Mouse (Mus musculus) limb, embryonic 10.5 days (tissue): ENCODE data around the gene Ndel1. TPM values are rescaled to one million over a fixed set of nuclear protein-coding genes. Genes with fewer than 3 reads are reported as not detected.
A peak's percentile ranks its signal among the peaks of the same experiment; 100 is the strongest.

Experiments used
- DNase-seq: peaks from one replicate; pipeline ENCODE4 v3.0.0-alpha.2; 2017; ENCODE audit warnings: low spot score
- H3K27ac ChIP-seq: fragments of 300-500 bp; sonication (generic); 2 replicates; pipeline ENCODE4 v1.5.1; 2016; ENCODE audit warnings: mild to moderate bottlenecking
- H3K27me3 ChIP-seq: fragments of 300-500 bp; sonication (generic); 2 replicates; pipeline ENCODE4 v1.6.1; 2016; ENCODE audit warnings: low read depth, mild to moderate bottlenecking; ENCODE audit not compliant: poor library complexity, severe bottlenecking
- H3K36me3 ChIP-seq: fragments of 300-500 bp; sonication (generic); 2 replicates; pipeline ENCODE4 v1.6.1; 2016; ENCODE audit warnings: mild to moderate bottlenecking, moderate library complexity
- H3K4me1 ChIP-seq: fragments of 300-500 bp; sonication (generic); 2 replicates; pipeline ENCODE4 v1.6.1; 2016
- H3K4me3 ChIP-seq: fragments of 300-500 bp; sonication (generic); 2 replicates; pipeline ENCODE4 v1.5.1; 2016; ENCODE audit warnings: mild to moderate bottlenecking, moderate library complexity
- H3K9me3 ChIP-seq: fragments of 300-500 bp; sonication (generic); replicated peaks from 2 replicates; pipeline ENCODE4 v1.6.1; 2016; ENCODE audit warnings: mild to moderate bottlenecking
- WGBS: fragments of 180-500 bp; shearing (Covaris S2); methylation state at CpG from one replicate; pipeline ENCODE4 v1.1.7; 2016; 5-methylcytosine and 5-hydroxymethylcytosine counted together
- polyA plus RNA-seq: library from polyadenylated mRNA; unstranded; fragments of >200 nt; fragmentation: Nextera tagmentation; extraction: Ambion mirVana; gene quantifications from 2 replicates; pipeline ENCODE4 v1.2.1, GENCODE M21; 2016

Ndel1 gene
- polyA plus RNA-seq, 1 experiment from 2014 or later = 61.8 TPM

GRCm38 (mm10) chr11:68822326-68822725 is 49.3 kb downstream of the Ndel1 start:
- 79% methylated on average over 15 of the region's 15 CpGs for WGBS
- Histone ChIP-seq H3K4me3 (no peak overlapping the region), H3K27ac (no peak overlapping the region)

GRCm38 (mm10) chr11:68819226-68819805 is 52.3 kb downstream of the Ndel1 start:
- H3K4me1 ChIP-seq = no peaks in the 10 kb centered on the region
- H3K4me3 ChIP-seq = no peak overlapping the region
- H3K36me3 ChIP-seq = peaks cover 92% of the 10 kb centered on the region
- WGBS = 96% methylated on average over 14 of the region's 14 CpGs
- no peak for DNase-seq
- H3K9me3 ChIP-seq = no peaks in the 10 kb centered on the region
- no peak overlapping the region for H3K27ac ChIP-seq
- H3K27me3 ChIP-seq = no peaks in the 10 kb centered on the region

More at GRCm38 (mm10) chr11:68822326-68822725, 49.3 kb downstream of the Ndel1 start:
- Histone ChIP-seq H3K9me3 (no peaks in the 10 kb centered on the region), H3K4me1 (no peaks in the 10 kb centered on the region), H3K27me3 (no peaks in the 10 kb centered on the region), H3K36me3 (peaks cover 87% of the 10 kb centered on the region)
- DNase-seq = no peak

- DNase-seq = no peak
- H3K9me3 ChIP-seq = no peaks in the 10 kb centered on the region
- no peaks in the 10 kb centered on the region for H3K4me1 ChIP-seq
- no peaks in the 10 kb centered on the region for H3K27me3 ChIP-seq
- WGBS = 91% methylated on average over 8 of the region's 8 CpGs
- H3K36me3 ChIP-seq = peaks cover 93% of the 10 kb centered on the region
- no peak overlapping the region for H3K4me3 ChIP-seq
- no peak overlapping the region for H3K27ac ChIP-seq
Observed at GRCm38 (mm10) chr11:68818416-68818815, 53.2 kb downstream of the Ndel1 start.

- H3K36me3 ChIP-seq = peaks cover 97% of the 10 kb centered on the region
- no peaks in the 10 kb centered on the region for H3K9me3 ChIP-seq
- no peaks in the 10 kb centered on the region for H3K27me3 ChIP-seq
- DNase-seq = no peak
- no peaks in the 10 kb centered on the region for H3K4me1 ChIP-seq
- H3K27ac ChIP-seq = no peak overlapping the region
- no peak overlapping the region for H3K4me3 ChIP-seq
- WGBS = 86% methylated on average over 9 of the region's 9 CpGs
Observed at GRCm38 (mm10) chr11:68811881-68812577, 59.6 kb downstream of the Ndel1 start.

- no peaks in the 10 kb centered on the region for H3K9me3 ChIP-seq
- DNase-seq = peak; percentile 87
- no peaks in the 10 kb centered on the region for H3K4me1 ChIP-seq
- 36% methylated on average over 6 of the region's 6 CpGs for WGBS
- no peak overlapping the region for H3K4me3 ChIP-seq
- peaks cover 100% of the 10 kb centered on the region for H3K36me3 ChIP-seq
- no peaks in the 10 kb centered on the region for H3K27me3 ChIP-seq
- no peak overlapping the region for H3K27ac ChIP-seq
Observed at GRCm38 (mm10) chr11:68807787-68808186, 63.9 kb downstream of the Ndel1 start.

GRCm38 (mm10) chr11:68805148-68805547 is 66.5 kb downstream of the Ndel1 start:
- DNase-seq = no peak
- Histone ChIP-seq H3K36me3 (peaks cover 100% of the 10 kb centered on the region), H3K27ac (no peak overlapping the region), H3K4me1 (no peaks in the 10 kb centered on the region), H3K27me3 (no peaks in the 10 kb centered on the region), H3K9me3 (no peaks in the 10 kb centered on the region), H3K4me3 (no peak overlapping the region)
- WGBS = 76% methylated on average over 4 of the region's 4 CpGs

- H3K4me1 ChIP-seq = no peaks in the 10 kb centered on the region
- no peaks in the 10 kb centered on the region for H3K9me3 ChIP-seq
- no peaks in the 10 kb centered on the region for H3K27me3 ChIP-seq
- H3K36me3 ChIP-seq = peaks cover 99% of the 10 kb centered on the region
- DNase-seq = no peak
- no peak overlapping the region for H3K4me3 ChIP-seq
- 97% methylated on average over 10 of the region's 10 CpGs for WGBS
- H3K27ac ChIP-seq = no peak overlapping the region
Observed at GRCm38 (mm10) chr11:68798258-68798657, 73.4 kb downstream of the Ndel1 start.

- Histone ChIP-seq H3K4me3 (no peak overlapping the region), H3K36me3 (peaks cover 99% of the 10 kb centered on the region), H3K27ac (no peak overlapping the region), H3K9me3 (no peaks in the 10 kb centered on the region), H3K27me3 (no peaks in the 10 kb centered on the region), H3K4me1 (no peaks in the 10 kb centered on the region)
- WGBS = 93% methylated on average over 9 of the region's 9 CpGs
- no peak for DNase-seq
Observed at GRCm38 (mm10) chr11:68791794-68792193, 79.9 kb downstream of the Ndel1 start.

GRCm38 (mm10) chr11:68790720-68791119 is 80.9 kb downstream of the Ndel1 start:
- H3K27me3 ChIP-seq = no peaks in the 10 kb centered on the region
- no peak overlapping the region for H3K4me3 ChIP-seq
- 91% methylated on average over 10 of the region's 10 CpGs for WGBS
- no peaks in the 10 kb centered on the region for H3K4me1 ChIP-seq
- DNase-seq = no peak
- H3K36me3 ChIP-seq = peaks cover 99% of the 10 kb centered on the region
- no peak overlapping the region for H3K27ac ChIP-seq
- no peaks in the 10 kb centered on the region for H3K9me3 ChIP-seq

- WGBS = 95% methylated on average over 9 of the region's 9 CpGs
- no peak for DNase-seq
- peaks cover 99% of the 10 kb centered on the region for H3K36me3 ChIP-seq
- H3K9me3 ChIP-seq = no peaks in the 10 kb centered on the region
- no peak overlapping the region for H3K27ac ChIP-seq
- H3K4me1 ChIP-seq = no peaks in the 10 kb centered on the region
- H3K27me3 ChIP-seq = no peaks in the 10 kb centered on the region
- no peak overlapping the region for H3K4me3 ChIP-seq
Observed at GRCm38 (mm10) chr11:68787222-68787621, 84.4 kb downstream of the Ndel1 start.

GRCm38 (mm10) chr11:68785813-68786212 is 85.8 kb downstream of the Ndel1 start:
- WGBS = 89% methylated on average over 8 of the region's 8 CpGs
- no peaks in the 10 kb centered on the region for H3K9me3 ChIP-seq
- H3K36me3 ChIP-seq = peaks cover 99% of the 10 kb centered on the region

GRCm38 (mm10) chr11:68782336-68782735 is 89.3 kb downstream of the Ndel1 start:
- H3K27ac ChIP-seq = no peak overlapping the region
- 93% methylated on average over 9 of the region's 9 CpGs for WGBS
- H3K4me1 ChIP-seq = no peaks in the 10 kb centered on the region
- H3K9me3 ChIP-seq = no peaks in the 10 kb centered on the region
- H3K36me3 ChIP-seq = peaks cover 99% of the 10 kb centered on the region
- no peaks in the 10 kb centered on the region for H3K27me3 ChIP-seq
- DNase-seq = no peak
- H3K4me3 ChIP-seq = no peak overlapping the region

More at GRCm38 (mm10) chr11:68785813-68786212, 85.8 kb downstream of the Ndel1 start:
- H3K4me3 ChIP-seq = no peak overlapping the region
- no peak for DNase-seq
- no peaks in the 10 kb centered on the region for H3K27me3 ChIP-seq
- no peak overlapping the region for H3K27ac ChIP-seq
- H3K4me1 ChIP-seq = no peaks in the 10 kb centered on the region

GRCm38 (mm10) chr11:68780466-68781114 is 91.1 kb downstream of the Ndel1 start:
- Histone ChIP-seq H3K4me3 (no peak overlapping the region), H3K4me1 (no peaks in the 10 kb centered on the region), H3K27me3 (no peaks in the 10 kb centered on the region), H3K27ac (no peak overlapping the region), H3K9me3 (no peaks in the 10 kb centered on the region), H3K36me3 (peaks cover 100% of the 10 kb centered on the region)
- DNase-seq = no peak
- WGBS = 86% methylated on average over 14 of the region's 14 CpGs
